Mouse (Mus musculus): Measurements from ENCODE around the gene Ptcd3. TPM values are rescaled to one million over a fixed set of nuclear protein-coding genes. Genes with fewer than 3 reads are reported as not detected.
A peak's percentile ranks its signal among the peaks of the same experiment; 100 is the strongest.
"Not testable (repeated sequence)": the region's sequence is repeated elsewhere in the genome, so short reads cannot be mapped to it uniquely, and the experiment has no call there.

Gene Ptcd3
- total RNA-seq, 2 experiments from 2014 or later = 66.1 to 70.4 TPM

GRCm38 (mm10) chr6:71877965-71878760 is 30.4 kb downstream of the Ptcd3 start:
- intact Hi-C loops (cut with DNase I) = no loop called here
- DNase-seq (ENCODE audit: low spot score in 2 of 2) = peak in 1 of 2 experiments; percentile 11

- intact Hi-C loops (cut with DNase I) = no loop called here
- no peak for DNase-seq (ENCODE audit: low spot score in 2 of 2)
These were observed 37.2 kb downstream of the Ptcd3 start for GRCm38 (mm10) chr6:71871396-71871795.

- intact Hi-C loops (cut with DNase I) = no loop called here
- no peak for DNase-seq (ENCODE audit: low spot score in 2 of 2)
These were observed 39.7 kb downstream of the Ptcd3 start for GRCm38 (mm10) chr6:71868809-71869208.

- no peak for DNase-seq (ENCODE audit: low spot score in 2 of 2)
- intact Hi-C loops (cut with DNase I) = no loop called here
These were observed 40.8 kb downstream of the Ptcd3 start for GRCm38 (mm10) chr6:71867751-71868150.

GRCm38 (mm10) chr6:71846906-71847305 is 61.6 kb downstream of the Ptcd3 start:
- intact Hi-C loops (cut with DNase I); DNase-seq (ENCODE audit: low spot score in 2 of 2): not testable (repeated sequence)

- intact Hi-C loops (cut with DNase I) = no loop called here
These were observed 67.8 kb downstream of the Ptcd3 start for GRCm38 (mm10) chr6:71840597-71841290.

GRCm38 (mm10) chr6:71839815-71840214 is 68.7 kb downstream of the Ptcd3 start:
- intact Hi-C loops (cut with DNase I) = no loop called here
- no peak for DNase-seq (ENCODE audit: low spot score in 2 of 2)

More at GRCm38 (mm10) chr6:71840597-71841290, 67.8 kb downstream of the Ptcd3 start:
- no peak for DNase-seq (ENCODE audit: low spot score in 2 of 2)

- intact Hi-C loops (cut with DNase I) = no loop called here
- no peak for DNase-seq (ENCODE audit: low spot score in 2 of 2)
These were observed 71.7 kb downstream of the Ptcd3 start for GRCm38 (mm10) chr6:71836811-71837210.

GRCm38 (mm10) chr6:71831581-71831960 is 77.0 kb downstream of the Ptcd3 start:
- DNase-seq (ENCODE audit: low spot score in 2 of 2) = peak; percentile 95 to 99
- intact Hi-C loops (cut with DNase I) = loop anchor here (2.0 kb wide), 1 partner anchor 391 kb away; the partner anchor contains the start of gene Rmnd5a

GRCm38 (mm10) chr6:71830690-71831580 is 77.6 kb downstream of the Ptcd3 start, which contains the start of gene Immt:
Immt (plus strand) TSS chr6:71831331.
- DNase-seq (ENCODE audit: low spot score in 2 of 2) = peak; percentile 97 to 99

More at GRCm38 (mm10) chr6:71830690-71831580, 77.6 kb downstream of the Ptcd3 start, which contains the start of gene Immt:
- intact Hi-C loops (cut with DNase I) = loop anchor here (2.0 kb wide), 1 partner anchor 390 kb away; the partner anchor contains the start of gene Rmnd5a

Other genes with a start within 250 kb of the Ptcd3 start
- gene Reep1, start 201.2 kb downstream of the Ptcd3 start, total RNA-seq (2021) = 10 to 100 TPM; 96.9 to 98.7 TPM
- 10 to 100 TPM; 29.6 to 30.4 TPM for gene Mrpl35, start 81.8 kb downstream of the Ptcd3 start, total RNA-seq (2021)
- gene Immt, start 77.4 kb downstream of the Ptcd3 start, total RNA-seq (2021) = 100 to 1,000 TPM; 140 to 141 TPM
- gene Polr1a, start 303 bp upstream of the Ptcd3 start, total RNA-seq (2021) = 10 to 100 TPM; 29.5 to 30.3 TPM
- 100 to 1,000 TPM; 159 TPM for gene St3gal5, start 188.8 kb upstream of the Ptcd3 start, total RNA-seq (2021)